Mouse (Mus musculus): ENCODE data around the gene Mrs2. TPM values are rescaled to one million over a fixed set of nuclear protein-coding genes. Genes with fewer than 3 reads are reported as not detected.

The Mrs2 gene
- 27.6 and 28.7 TPM in 2 replicates for polyA plus RNA-seq (2016; fragmentation: Nextera tagmentation; extraction: Ambion mirVana)

- H3K9me3 ChIP-seq (replicated peaks), result no peaks in the 10 kb centered on the region
- H3K36me3 ChIP-seq, result peaks cover 11% of the 10 kb centered on the region; the same call in 1 of the 2 replicates
- H3K27me3 ChIP-seq (replicated peaks), result no peaks in the 10 kb centered on the region
- H3K9ac ChIP-seq, result peak within 1 kb of the TSS; percentile 90
- H3K4me2 ChIP-seq, result peak within 1 kb of the TSS; percentile 75
- WGBS, result under 1% methylated on average over 84 of the region's 84 CpGs
- peak within 1 kb of the TSS; percentile 77 for H3K4me3 ChIP-seq
- peak; percentile 94 for ATAC-seq (ENCODE audit: insufficient number of reproducible peaks, low FRiP score)
- peak within 1 kb of the TSS; percentile 65 for H3K27ac ChIP-seq (ENCODE audit: poor library complexity, severe bottlenecking)
- peaks cover 18% of the 10 kb centered on the region for H3K4me1 ChIP-seq (replicated peaks)
Observed at GRCm38 (mm10) chr13:25019793-25020539, at the start of gene Mrs2. Gene Mrs2 (minus strand): TSS chr13:25020379.

- no peaks in the 10 kb centered on the region for H3K4me1 ChIP-seq (replicated peaks)
- ATAC-seq (ENCODE audit: insufficient number of reproducible peaks, low FRiP score), result no peak
- H3K9ac ChIP-seq, result no peak overlapping the region
- H3K27me3 ChIP-seq (replicated peaks), result no peaks in the 10 kb centered on the region
- no peak overlapping the region for H3K4me3 ChIP-seq
- H3K27ac ChIP-seq (ENCODE audit: poor library complexity, severe bottlenecking), result no peak overlapping the region
- H3K4me2 ChIP-seq, result no peak overlapping the region
- H3K9me3 ChIP-seq (replicated peaks), result peaks cover 3% of the 10 kb centered on the region; the same call in 1 of the 2 replicates
- WGBS, result 75% methylated on average over 4 of the region's 4 CpGs
- no peaks in the 10 kb centered on the region for H3K36me3 ChIP-seq
Observed at GRCm38 (mm10) chr13:25069765-25070164, 49.6 kb upstream of the Mrs2 start.

GRCm38 (mm10) chr13:25067183-25067582 is 47.0 kb upstream of the Mrs2 start:
- Histone ChIP-seq H3K27me3 (replicated peaks) (no peaks in the 10 kb centered on the region), H3K4me3 (no peak overlapping the region)
- WGBS, result 81% methylated on average over 4 of the region's 4 CpGs

DNA sequence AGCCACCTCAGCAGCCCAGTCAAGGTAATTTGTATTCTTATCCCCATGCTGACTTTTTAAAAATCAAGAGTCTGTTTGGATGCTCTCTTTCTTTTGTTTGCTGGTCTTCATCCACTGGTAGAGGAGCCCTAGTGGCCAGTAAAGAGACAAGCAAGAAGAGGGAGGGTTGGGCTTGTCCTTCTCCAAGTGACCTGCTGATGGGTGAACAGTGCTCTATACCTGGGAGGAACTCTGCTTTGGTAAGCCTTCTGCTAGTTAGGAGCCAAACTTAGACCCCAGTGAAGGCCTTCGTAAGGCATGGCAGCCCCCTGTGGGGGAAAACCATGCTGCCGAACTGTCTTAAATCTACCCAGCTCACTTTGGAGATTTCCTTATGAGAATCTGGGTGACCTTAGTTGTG is 46.5 kb upstream of the Mrs2 start:
- Histone ChIP-seq H3K4me3 (no peak overlapping the region), H3K9ac (no peak overlapping the region), H3K36me3 (no peaks in the 10 kb centered on the region), H3K9me3 (replicated peaks) (no peaks in the 10 kb centered on the region), H3K27ac (ENCODE audit: poor library complexity, severe bottlenecking) (no peak overlapping the region), H3K4me2 (no peak overlapping the region), H3K27me3 (replicated peaks) (no peaks in the 10 kb centered on the region), H3K4me1 (replicated peaks) (no peaks in the 10 kb centered on the region)
- no peak for ATAC-seq (ENCODE audit: insufficient number of reproducible peaks, low FRiP score)
- WGBS, result 89% methylated on average over 2 of the region's 2 CpGs

More at GRCm38 (mm10) chr13:25067183-25067582, 47.0 kb upstream of the Mrs2 start:
- H3K9ac ChIP-seq, result no peak overlapping the region
- H3K27ac ChIP-seq (ENCODE audit: poor library complexity, severe bottlenecking), result no peak overlapping the region
- H3K4me1 ChIP-seq (replicated peaks), result no peaks in the 10 kb centered on the region
- H3K36me3 ChIP-seq, result no peaks in the 10 kb centered on the region
- ATAC-seq (ENCODE audit: insufficient number of reproducible peaks, low FRiP score), result no peak
- H3K9me3 ChIP-seq (replicated peaks), result no peaks in the 10 kb centered on the region
- H3K4me2 ChIP-seq, result no peak overlapping the region

DNA sequence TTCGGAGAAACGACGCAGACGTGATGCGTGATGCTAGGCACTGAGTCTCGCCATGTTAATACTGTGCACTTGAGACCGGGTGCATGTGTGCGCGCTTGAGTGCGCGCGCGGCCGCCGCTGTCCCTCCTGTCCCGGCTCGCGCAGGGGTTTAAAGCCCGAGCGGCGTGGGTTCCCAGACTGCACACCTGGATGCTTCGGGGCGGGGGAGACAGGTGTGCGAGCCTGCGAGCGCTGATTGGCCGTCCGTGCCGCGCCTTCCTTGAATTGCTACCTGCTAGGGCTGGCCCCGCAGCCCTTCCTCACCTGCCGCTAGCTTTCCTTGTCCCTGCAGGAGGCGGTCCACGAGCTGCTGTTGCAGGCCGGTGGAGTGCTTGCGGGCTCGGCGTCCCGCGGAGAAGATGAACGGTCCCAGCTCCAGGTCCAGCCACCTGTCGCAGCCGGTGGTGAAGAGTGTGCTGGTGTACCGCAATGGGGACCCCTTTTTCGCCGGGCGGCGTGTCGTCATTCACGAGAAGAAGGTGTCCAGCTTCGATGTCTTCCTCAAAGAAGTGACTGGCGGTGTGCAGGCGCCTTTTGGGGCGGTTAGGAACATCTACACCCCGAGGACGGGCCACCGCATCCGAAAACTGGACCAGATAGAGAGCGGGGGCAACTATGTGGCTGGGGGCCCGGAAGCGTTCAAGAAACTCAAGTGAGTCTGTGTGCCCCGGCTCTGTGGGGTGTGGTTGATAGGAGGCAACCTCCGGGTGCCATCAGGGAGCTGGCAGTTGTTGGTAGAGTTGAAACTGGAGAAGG is 35.9 kb upstream of the Mrs2 start, which contains the start of gene Dcdc2a:
Gene Dcdc2a (plus strand): TSS at position 132 of the 795 bp plus-strand sequence.
- WGBS, result 5% methylated on average over 63 of the region's 63 CpGs
- Histone ChIP-seq H3K4me3 (peak within 1 kb of the TSS; percentile 51), H3K9ac (peak within 1 kb of the TSS; percentile 52; the same call in 1 of the 2 replicates), H3K27ac (ENCODE audit: poor library complexity, severe bottlenecking) (no peak within 1 kb of the TSS), H3K9me3 (replicated peaks) (peaks cover 11% of the 10 kb centered on the region), H3K27me3 (replicated peaks) (peaks cover 32% of the 10 kb centered on the region), H3K4me1 (replicated peaks) (peaks cover 13% of the 10 kb centered on the region), H3K36me3 (no peaks in the 10 kb centered on the region), H3K4me2 (peak within 1 kb of the TSS; percentile 99)
- ATAC-seq (ENCODE audit: insufficient number of reproducible peaks, low FRiP score), result 0 out of 2 replicates have a peak, but pooled peaks have one; percentile 39

- H3K9ac ChIP-seq, result peak overlapping the region; percentile 52; the same call in 1 of the 2 replicates
- H3K36me3 ChIP-seq, result no peaks in the 10 kb centered on the region; the same call in 1 of the 2 replicates
- peak overlapping the region; percentile 99 for H3K4me2 ChIP-seq
- H3K4me1 ChIP-seq (replicated peaks), result peaks cover 13% of the 10 kb centered on the region
- H3K4me3 ChIP-seq, result peak overlapping the region; percentile 51
- peaks cover 32% of the 10 kb centered on the region for H3K27me3 ChIP-seq (replicated peaks)
- ATAC-seq (ENCODE audit: insufficient number of reproducible peaks, low FRiP score), result peak; percentile 67
- no peak overlapping the region for H3K27ac ChIP-seq (ENCODE audit: poor library complexity, severe bottlenecking)
- peaks cover 16% of the 10 kb centered on the region for H3K9me3 ChIP-seq (replicated peaks)
- under 1% methylated on average over 34 of the region's 35 CpGs for WGBS
Observed at GRCm38 (mm10) chr13:25055111-25055554, 35.0 kb upstream of the Mrs2 start.

DNA sequence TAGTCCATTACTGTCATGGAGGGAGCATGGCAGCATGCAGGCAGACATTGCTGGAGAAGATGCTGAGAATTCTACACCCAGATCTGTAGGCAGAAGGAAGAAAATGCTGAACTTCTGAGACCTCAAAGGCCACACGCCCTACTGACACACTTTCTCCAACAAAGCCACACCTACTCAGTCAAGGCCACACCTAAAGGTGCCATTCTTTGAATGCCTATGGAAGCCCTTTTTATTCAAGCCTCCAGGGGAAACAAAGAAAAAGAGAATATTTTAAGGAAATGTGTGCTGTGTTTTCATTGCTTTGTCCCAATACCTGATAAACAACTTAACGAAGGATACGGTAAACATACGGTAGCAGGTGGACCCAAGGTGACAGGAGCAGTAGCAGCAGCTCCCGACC is 32.5 kb upstream of the Mrs2 start:
- WGBS, result 85% methylated on average over 5 of the region's 5 CpGs
- no peak for ATAC-seq (ENCODE audit: insufficient number of reproducible peaks, low FRiP score)
- Histone ChIP-seq H3K36me3 (no peaks in the 10 kb centered on the region; the same call in 1 of the 2 replicates), H3K4me3 (no peak overlapping the region), H3K4me1 (replicated peaks) (peaks cover 13% of the 10 kb centered on the region), H3K27me3 (replicated peaks) (peaks cover 28% of the 10 kb centered on the region), H3K27ac (ENCODE audit: poor library complexity, severe bottlenecking) (no peak overlapping the region), H3K4me2 (no peak overlapping the region), H3K9ac (no peak overlapping the region), H3K9me3 (replicated peaks) (peaks cover 24% of the 10 kb centered on the region)

- Histone ChIP-seq H3K4me1 (replicated peaks) (0 out of 2 replicates have a peak, but pooled peaks cover 2% of the 10 kb centered on the region), H3K4me3 (no peak overlapping the region), H3K9me3 (replicated peaks) (no peaks in the 10 kb centered on the region), H3K27me3 (replicated peaks) (no peaks in the 10 kb centered on the region), H3K4me2 (no peak overlapping the region), H3K9ac (no peak overlapping the region), H3K36me3 (no peaks in the 10 kb centered on the region), H3K27ac (ENCODE audit: poor library complexity, severe bottlenecking) (no peak overlapping the region)
- ATAC-seq (ENCODE audit: insufficient number of reproducible peaks, low FRiP score), result no peak
- WGBS, result 70% methylated on average over 2 of the region's 2 CpGs
Observed at GRCm38 (mm10) chr13:25039488-25039887, 19.3 kb upstream of the Mrs2 start.

DNA sequence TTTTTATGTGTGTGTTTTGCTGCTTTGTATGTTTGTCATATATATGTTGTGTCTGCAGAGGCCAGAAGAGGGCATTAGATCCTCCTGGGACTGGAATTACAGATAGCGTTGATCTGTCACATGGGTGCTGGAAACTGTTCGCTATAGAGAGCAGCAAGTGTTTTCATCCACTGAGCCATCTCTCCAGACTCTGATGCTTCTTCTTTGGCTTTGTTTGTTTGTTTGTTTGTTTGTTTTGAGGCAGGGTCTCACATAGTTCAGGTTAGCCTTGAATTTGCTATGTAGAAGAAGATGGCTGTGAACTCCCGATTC is 6.9 kb upstream of the Mrs2 start:
- Histone ChIP-seq H3K36me3 (no peaks in the 10 kb centered on the region), H3K9ac (no peak overlapping the region), H3K27me3 (replicated peaks) (no peaks in the 10 kb centered on the region), H3K4me3 (no peak overlapping the region), H3K4me1 (replicated peaks) (no peaks in the 10 kb centered on the region), H3K9me3 (replicated peaks) (no peaks in the 10 kb centered on the region), H3K4me2 (no peak overlapping the region), H3K27ac (ENCODE audit: poor library complexity, severe bottlenecking) (no peak overlapping the region)
- ATAC-seq (ENCODE audit: insufficient number of reproducible peaks, low FRiP score), result no peak
- 76% methylated on average over 3 of the region's 3 CpGs for WGBS

- H3K9me3 ChIP-seq (replicated peaks), result no peaks in the 10 kb centered on the region
- H3K9ac ChIP-seq, result no peak overlapping the region
- no peak overlapping the region for H3K4me3 ChIP-seq
- no peak for ATAC-seq (ENCODE audit: insufficient number of reproducible peaks, low FRiP score)
- no peaks in the 10 kb centered on the region for H3K27me3 ChIP-seq (replicated peaks)
- 88% methylated on average over 6 of the region's 6 CpGs for WGBS
- no peaks in the 10 kb centered on the region for H3K36me3 ChIP-seq
- no peaks in the 10 kb centered on the region for H3K4me1 ChIP-seq (replicated peaks)
- H3K27ac ChIP-seq (ENCODE audit: poor library complexity, severe bottlenecking), result no peak overlapping the region
- no peak overlapping the region for H3K4me2 ChIP-seq
Observed at GRCm38 (mm10) chr13:25026409-25027113, 6.4 kb upstream of the Mrs2 start.

All from heart, embryonic 12.5 days (tissue).